Mouse (Mus musculus) kidney, embryonic 14.5 days (tissue): ENCODE measurements around the gene Plb1. TPM values are rescaled to one million over a fixed set of nuclear protein-coding genes. Genes with fewer than 3 reads are reported as not detected.
A peak's percentile ranks its signal among the peaks of the same experiment; 100 is the strongest.

Experiments
- ATAC-seq: fragments of 200-750 bp; cut with Nextera tagmentation; 2 replicates; pipeline ENCODE4 v1.8.0; 2017; ENCODE audit warnings: moderate number of reproducible peaks, mild to moderate bottlenecking, moderate TSS enrichment, moderate library complexity; ENCODE audit not compliant: low FRiP score, low TSS enrichment
- H3K27ac ChIP-seq: fragments of 300-500 bp; sonication (generic); 2 replicates; pipeline ENCODE4 v1.5.1; 2014; ENCODE audit warnings: low read depth, mild to moderate bottlenecking, low read length, moderate library complexity, mixed read lengths
- H3K27me3 ChIP-seq: fragments of 300-500 bp; sonication (generic); 2 replicates; pipeline ENCODE4 v1.6.1; 2014; ENCODE audit warnings: mild to moderate bottlenecking, low read length; ENCODE audit not compliant: control insufficient read depth, insufficient read depth
- H3K36me3 ChIP-seq: fragments of 300-500 bp; sonication (generic); 2 replicates; pipeline ENCODE4 v1.6.1; 2014; ENCODE audit warnings: low read length, mixed read lengths; ENCODE audit not compliant: control insufficient read depth, insufficient read depth
- H3K4me1 ChIP-seq: fragments of 300-500 bp; sonication (generic); 2 replicates; pipeline ENCODE4 v1.6.1; 2014; ENCODE audit warnings: low read length, mixed read lengths; ENCODE audit not compliant: control insufficient read depth, insufficient read depth
- H3K4me2 ChIP-seq: fragments of 300-500 bp; sonication (generic); replicated peaks from 2 replicates; pipeline ENCODE4 v1.6.1; 2014; ENCODE audit warnings: low read depth, mild to moderate bottlenecking, low read length
- H3K4me3 ChIP-seq: fragments of 300-500 bp; sonication (generic); 2 replicates; pipeline ENCODE4 v1.5.1; 2014; ENCODE audit warnings: mild to moderate bottlenecking, low read length
- H3K9ac ChIP-seq: fragments of 300-500 bp; sonication (generic); 2 replicates; pipeline ENCODE4 v1.6.1; 2014; ENCODE audit warnings: low read depth, mild to moderate bottlenecking, low read length, moderate library complexity
- H3K9me3 ChIP-seq: fragments of 300-500 bp; sonication (generic); 2 replicates; pipeline ENCODE4 v1.6.1; 2016; ENCODE audit warnings: low read length; ENCODE audit not compliant: control insufficient read depth
- WGBS: fragments of 180-500 bp; shearing (Covaris S2); extraction: QIAGEN DNeasy Blood & Tissue Kit; methylation state at CpG from one replicate; pipeline ENCODE4 v1.1.7; 2014; 5-methylcytosine and 5-hydroxymethylcytosine counted together
- polyA plus RNA-seq: library from polyadenylated mRNA; unstranded; fragments of >200 nt; fragmentation: Nextera tagmentation; extraction: Ambion mirVana; gene quantifications from 2 replicates; pipeline ENCODE4 v1.2.1, GENCODE M21; 2014

Gene Plb1
- polyA plus RNA-seq, 1 experiment from 2014 or later: not detected

DNA sequence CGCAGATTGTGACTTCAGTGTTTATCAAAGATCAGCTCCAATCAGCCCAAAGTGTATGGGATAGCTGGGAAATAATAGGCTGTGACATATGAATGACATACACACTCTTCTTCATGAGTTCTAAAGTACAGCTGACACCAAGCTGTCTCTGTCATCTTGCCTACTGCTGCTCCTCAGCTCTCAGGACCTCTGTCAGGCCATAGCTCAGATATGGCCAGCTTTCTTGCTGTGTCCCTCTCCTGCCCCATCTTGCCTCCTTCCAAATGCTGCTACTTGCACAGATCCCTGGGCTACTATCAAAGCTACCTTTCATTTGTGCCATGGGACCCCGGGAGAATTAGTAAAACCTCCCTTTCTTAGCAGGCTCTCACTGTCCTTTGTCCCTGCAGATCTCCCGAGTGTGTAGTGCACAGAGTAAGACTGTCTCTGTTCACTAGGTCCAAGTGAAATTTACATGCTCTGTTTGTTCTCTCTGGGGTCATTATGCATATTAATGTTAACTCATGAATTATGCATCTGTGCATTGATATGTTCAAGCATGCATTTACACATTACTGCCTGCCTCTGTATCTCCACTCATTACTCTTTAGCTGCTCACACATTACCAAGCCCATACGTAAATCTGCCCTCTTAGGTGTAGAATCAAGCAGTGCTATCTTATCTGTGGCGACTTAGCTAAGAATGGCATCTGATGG is 45.6 kb downstream of the Plb1 start:
- Histone ChIP-seq H3K9ac (no peak overlapping the region), H3K27ac (no peak overlapping the region), H3K27me3 (no peaks in the 10 kb centered on the region), H3K9me3 (no peaks in the 10 kb centered on the region), H3K4me2 (no peak overlapping the region), H3K36me3 (no peaks in the 10 kb centered on the region), H3K4me3 (no peak overlapping the region), H3K4me1 (no peaks in the 10 kb centered on the region)
- 76% methylated on average over 5 of the region's 5 CpGs for WGBS
- ATAC-seq: no peak

DNA sequence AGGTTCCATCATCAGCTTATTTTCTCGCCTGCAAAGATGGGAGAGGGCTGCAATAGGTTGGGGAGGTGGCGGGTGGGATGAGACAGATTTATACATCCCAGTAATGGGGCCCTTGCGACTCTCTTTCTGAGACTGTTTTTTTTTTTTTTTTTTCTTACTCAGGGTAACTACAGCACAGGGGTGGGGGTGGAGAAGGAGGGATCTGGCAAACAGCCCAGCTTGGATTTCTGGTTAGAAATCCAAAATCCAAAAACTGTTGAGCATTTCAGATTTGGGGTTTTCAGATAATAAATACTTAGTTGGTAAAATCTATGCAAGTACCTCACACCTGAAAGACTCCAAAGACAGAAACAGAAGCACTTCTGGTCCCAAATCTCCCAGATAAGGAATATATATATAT is 47.6 kb downstream of the Plb1 start:
- H3K4me1 ChIP-seq: no peaks in the 10 kb centered on the region
- no peak overlapping the region for H3K4me3 ChIP-seq
- H3K9me3 ChIP-seq: no peaks in the 10 kb centered on the region
- ATAC-seq: no peak
- no peaks in the 10 kb centered on the region for H3K36me3 ChIP-seq
- WGBS: 35% methylated on average over 3 of the region's 3 CpGs
- H3K27ac ChIP-seq: no peak overlapping the region
- no peaks in the 10 kb centered on the region for H3K27me3 ChIP-seq
- no peak overlapping the region for H3K4me2 ChIP-seq
- H3K9ac ChIP-seq: no peak overlapping the region

GRCm38 (mm10) chr5:32282345-32282744 is 49.8 kb downstream of the Plb1 start:
- H3K36me3 ChIP-seq: no peaks in the 10 kb centered on the region
- WGBS: 69% methylated on average over 4 of the region's 4 CpGs
- H3K4me1 ChIP-seq: no peaks in the 10 kb centered on the region
- no peaks in the 10 kb centered on the region for H3K27me3 ChIP-seq
- no peak for ATAC-seq
- H3K9ac ChIP-seq: no peak overlapping the region
- H3K4me3 ChIP-seq: no peak overlapping the region
- H3K27ac ChIP-seq: no peak overlapping the region
- H3K4me2 ChIP-seq: no peak overlapping the region
- no peaks in the 10 kb centered on the region for H3K9me3 ChIP-seq

DNA sequence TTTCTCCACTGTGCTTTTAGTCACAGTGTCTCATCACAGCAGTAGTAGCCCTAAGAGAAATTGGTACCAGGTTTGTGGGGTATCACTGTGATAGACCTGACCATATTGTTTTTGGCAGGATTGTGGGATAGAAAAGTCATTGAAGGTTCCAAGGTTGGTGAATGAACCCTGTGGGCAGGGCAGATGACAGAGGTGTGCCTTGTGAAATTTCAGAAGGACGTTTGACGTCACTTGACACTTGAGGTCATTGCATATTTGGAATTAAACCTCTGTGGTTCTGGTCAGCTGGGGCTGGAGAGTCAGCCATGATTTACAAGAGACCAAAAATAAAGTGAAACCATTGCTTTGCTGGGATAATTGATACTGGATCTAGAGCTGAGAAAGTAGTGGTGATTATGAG is 50.9 kb downstream of the Plb1 start:
- no peak overlapping the region for H3K4me2 ChIP-seq
- 65% methylated on average over 2 of the region's 2 CpGs for WGBS
- H3K9ac ChIP-seq: no peak overlapping the region
- no peaks in the 10 kb centered on the region for H3K4me1 ChIP-seq
- no peaks in the 10 kb centered on the region for H3K9me3 ChIP-seq
- H3K27me3 ChIP-seq: no peaks in the 10 kb centered on the region
- no peak for ATAC-seq
- H3K27ac ChIP-seq: no peak overlapping the region
- H3K4me3 ChIP-seq: no peak overlapping the region
- no peaks in the 10 kb centered on the region for H3K36me3 ChIP-seq

DNA sequence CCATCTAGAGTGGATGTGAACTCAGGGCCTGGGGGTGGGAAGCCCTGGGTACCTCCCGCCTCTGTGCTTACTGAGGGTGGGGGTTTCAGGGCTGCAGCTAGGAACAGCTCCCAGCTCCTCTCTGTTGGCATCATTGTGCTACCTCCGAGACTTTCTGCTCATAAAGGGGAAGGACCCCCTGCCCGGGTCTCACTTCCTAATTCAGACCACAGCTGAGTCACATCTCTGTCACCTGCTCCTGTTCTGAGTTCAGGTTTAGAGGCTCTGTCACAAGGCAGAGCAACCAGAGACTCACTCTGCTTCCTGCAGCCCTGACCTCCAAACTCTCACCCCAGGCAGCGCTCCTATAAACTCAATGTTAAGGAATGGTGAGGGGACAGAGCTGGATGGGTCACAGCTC is 53.8 kb downstream of the Plb1 start:
- Histone ChIP-seq H3K27ac (no peak overlapping the region), H3K4me1 (no peaks in the 10 kb centered on the region), H3K9me3 (no peaks in the 10 kb centered on the region), H3K4me2 (no peak overlapping the region), H3K27me3 (no peaks in the 10 kb centered on the region), H3K4me3 (no peak overlapping the region), H3K36me3 (no peaks in the 10 kb centered on the region), H3K9ac (no peak overlapping the region)
- ATAC-seq: no peak
- 83% methylated on average over 4 of the region's 4 CpGs for WGBS

DNA sequence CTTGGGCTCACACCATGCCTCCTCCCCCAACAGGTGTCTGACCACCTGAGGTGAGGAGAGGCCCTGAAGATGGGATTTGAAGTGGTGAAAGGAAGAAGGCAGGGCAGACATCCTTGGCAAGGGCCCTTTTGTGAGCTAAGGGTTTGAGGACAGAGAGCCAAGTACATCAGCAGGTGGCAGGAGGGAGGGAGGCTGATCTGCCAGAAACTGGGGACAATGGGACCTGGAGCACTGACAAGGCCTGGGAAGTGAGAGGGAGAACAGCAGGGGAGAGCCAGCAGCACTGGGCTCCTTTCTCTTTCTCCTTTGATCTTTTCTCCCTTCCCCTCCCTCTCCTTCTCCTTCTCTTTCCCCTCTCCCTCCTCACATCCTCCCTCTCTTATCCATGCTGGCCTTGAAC is 55.5 kb downstream of the Plb1 start:
- no peaks in the 10 kb centered on the region for H3K36me3 ChIP-seq
- no peak for ATAC-seq

GRCm38 (mm10) chr5:32291316-32291715 is 58.8 kb downstream of the Plb1 start:
- Histone ChIP-seq H3K27me3 (no peaks in the 10 kb centered on the region), H3K36me3 (no peaks in the 10 kb centered on the region), H3K9me3 (no peaks in the 10 kb centered on the region), H3K4me3 (no peak overlapping the region), H3K27ac (no peak overlapping the region), H3K4me1 (no peaks in the 10 kb centered on the region), H3K9ac (no peak overlapping the region), H3K4me2 (no peak overlapping the region)
- 86% methylated on average over 2 of the region's 2 CpGs for WGBS
- ATAC-seq: no peak

More for the DNA sequence above, 55.5 kb downstream of the Plb1 start:
- no peak overlapping the region for H3K4me2 ChIP-seq
- no peak overlapping the region for H3K4me3 ChIP-seq
- no peaks in the 10 kb centered on the region for H3K27me3 ChIP-seq
- no peak overlapping the region for H3K27ac ChIP-seq
- no peak overlapping the region for H3K9ac ChIP-seq
- H3K4me1 ChIP-seq: no peaks in the 10 kb centered on the region
- H3K9me3 ChIP-seq: no peaks in the 10 kb centered on the region

DNA sequence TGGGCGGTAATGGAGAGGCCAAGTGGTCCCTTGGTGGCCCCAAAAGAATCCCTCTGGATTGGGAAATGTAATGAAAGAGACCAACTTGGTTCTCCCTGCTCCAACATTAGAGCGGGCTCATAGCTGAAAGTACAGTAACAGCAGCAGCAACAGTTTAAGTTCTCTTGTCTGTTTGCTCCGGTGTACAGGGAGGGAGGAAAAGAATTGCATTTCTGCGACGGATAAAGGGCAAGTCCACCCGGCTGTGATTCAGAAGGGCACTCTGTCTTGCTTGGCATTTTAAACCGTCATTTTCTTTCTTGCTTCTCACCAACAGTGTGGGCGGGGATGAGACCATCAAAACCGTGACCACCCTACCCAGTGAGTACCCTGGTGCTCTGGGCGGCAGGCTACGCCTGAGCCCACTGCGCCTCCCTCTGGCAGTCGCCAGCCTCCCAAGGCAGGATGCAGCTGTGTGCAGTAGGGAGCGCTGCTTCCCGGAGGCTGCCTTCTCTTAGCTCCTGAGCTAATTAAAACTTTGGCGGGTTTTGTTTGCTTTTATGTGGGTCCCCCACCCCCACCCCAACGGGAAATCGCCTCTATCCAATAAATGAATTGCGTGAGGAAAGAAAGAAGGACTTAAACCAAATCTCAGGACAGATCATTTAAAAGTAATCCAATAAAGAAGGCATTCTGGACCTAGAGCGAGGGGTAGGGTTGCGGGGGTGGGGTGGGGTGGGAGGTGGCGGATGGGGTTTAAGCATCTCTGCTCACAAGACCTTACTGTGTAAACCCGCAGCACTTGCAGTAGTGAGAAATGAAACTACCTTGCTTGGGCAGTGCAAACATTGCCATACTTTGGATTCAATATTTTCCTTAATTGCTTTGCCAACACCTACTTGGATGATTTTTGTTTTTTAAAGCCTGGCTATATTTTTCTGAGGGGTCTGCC is 70.7 kb downstream of the Plb1 start:
- 8% methylated on average over 23 of the region's 23 CpGs for WGBS
- H3K4me3 ChIP-seq: peak overlapping the region; percentile 29; the same call in 1 of the 2 replicates
- H3K36me3 ChIP-seq: no peaks in the 10 kb centered on the region
- no peaks in the 10 kb centered on the region for H3K27me3 ChIP-seq
- H3K9me3 ChIP-seq: no peaks in the 10 kb centered on the region
- peak; percentile 90; the same call in 1 of the 2 replicates for ATAC-seq
- H3K4me2 ChIP-seq: peak overlapping the region; percentile 51
- no peaks in the 10 kb centered on the region for H3K4me1 ChIP-seq
- H3K27ac ChIP-seq: no peak overlapping the region
- H3K9ac ChIP-seq: peak overlapping the region; percentile 23; the same call in 1 of the 2 replicates

GRCm38 (mm10) chr5:32307106-32307505 is 74.6 kb downstream of the Plb1 start:
- no peaks in the 10 kb centered on the region for H3K9me3 ChIP-seq
- H3K4me1 ChIP-seq: no peaks in the 10 kb centered on the region
- 59% methylated on average over 2 of the region's 2 CpGs for WGBS

More at GRCm38 (mm10) chr5:32307106-32307505, 74.6 kb downstream of the Plb1 start:
- no peak for ATAC-seq
- Histone ChIP-seq H3K27me3 (no peaks in the 10 kb centered on the region), H3K27ac (no peak overlapping the region), H3K4me3 (no peak overlapping the region), H3K4me2 (no peak overlapping the region), H3K36me3 (no peaks in the 10 kb centered on the region), H3K9ac (no peak overlapping the region)
